Mouse (Mus musculus) heart, postnatal 10 days (tissue): ENCODE measurements at regions not wholly inside any gene's neighbourhood (a gene's known extent, or its start where the extent isn't known, plus 50 kb on each side); places are given as distances from the start of the nearest gene placed in this dataset.
"Not testable (repeated sequence)": the region's sequence is repeated elsewhere in the genome, so short reads cannot be mapped to it uniquely, and the experiment has no call there.

Experiments
- DNase-seq, 2 experiments: peaks; one replicate each; pipeline ENCODE4 v3.0.0; 2021
- intact Hi-C: fragments of 180-260 bp; cut with DNase I; formaldehyde crosslinking; loops from one replicate; pipeline ENCODE4 v1.15.1; 2025

DNA sequence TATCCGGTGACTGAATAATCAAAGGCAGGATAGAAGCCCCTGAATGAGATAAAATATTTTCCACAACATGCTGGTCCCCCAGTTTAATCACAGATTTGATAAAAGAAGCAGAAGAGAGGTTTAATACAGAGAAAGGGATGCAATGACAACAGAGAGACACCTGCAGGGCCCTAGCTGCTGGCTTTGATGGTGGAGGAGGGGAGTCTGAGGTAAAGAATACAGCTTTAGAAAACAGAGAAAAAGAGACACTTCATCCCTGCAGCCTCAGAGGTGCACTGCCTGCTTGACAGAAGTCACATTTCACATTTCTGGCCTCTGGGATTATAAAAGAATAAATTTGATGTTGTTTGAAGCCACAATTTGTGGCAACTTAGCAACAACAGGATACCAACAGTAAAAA lies 319.9 kb upstream of the Nectin3 start:
- intact Hi-C loops: no loop called here
- DNase-seq: no peak

DNA sequence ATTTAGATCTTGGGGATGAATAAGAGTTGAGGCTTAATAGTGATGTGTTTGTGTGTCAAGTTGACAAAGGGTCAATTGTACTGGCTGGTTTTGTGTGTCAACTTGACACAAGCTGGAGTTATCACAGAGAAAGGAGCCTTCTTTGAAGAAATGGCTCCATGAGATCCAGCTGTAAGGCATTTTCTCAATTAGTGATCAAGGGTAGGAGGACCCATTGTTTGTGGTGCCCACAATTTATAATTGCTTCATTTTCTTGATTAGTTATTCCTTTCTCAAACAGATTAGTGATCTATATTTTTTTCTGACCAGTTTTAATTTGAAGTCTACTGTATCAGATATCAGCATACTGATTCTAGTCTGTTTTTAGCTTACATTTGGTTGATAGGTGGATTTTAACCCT lies 313.5 kb upstream of the Nectin3 start:
- intact Hi-C loops: not testable (repeated sequence)

DNA sequence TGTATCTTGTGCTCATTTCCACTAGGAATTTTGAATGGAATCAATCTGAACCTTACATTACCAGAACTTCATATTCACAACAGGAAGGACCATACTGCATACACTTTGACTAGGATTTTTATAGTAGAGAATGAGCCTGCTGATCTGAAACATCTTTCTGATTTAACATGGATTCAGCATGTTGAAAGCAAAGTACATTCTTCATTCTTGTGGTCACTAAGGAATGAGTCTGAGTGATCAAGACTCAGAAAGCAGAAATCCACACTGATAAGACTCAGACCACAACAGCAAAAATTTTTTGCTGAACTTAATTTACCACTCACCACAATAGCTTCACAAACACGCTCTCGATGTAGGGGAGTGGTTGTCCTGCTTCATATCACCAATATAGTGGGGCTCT lies 309.2 kb upstream of the Nectin3 start:
- intact Hi-C loops: no loop called here
- no peak for DNase-seq

More for the DNA sequence above, 313.5 kb upstream of the Nectin3 start:
- not testable (repeated sequence) for DNase-seq

DNA sequence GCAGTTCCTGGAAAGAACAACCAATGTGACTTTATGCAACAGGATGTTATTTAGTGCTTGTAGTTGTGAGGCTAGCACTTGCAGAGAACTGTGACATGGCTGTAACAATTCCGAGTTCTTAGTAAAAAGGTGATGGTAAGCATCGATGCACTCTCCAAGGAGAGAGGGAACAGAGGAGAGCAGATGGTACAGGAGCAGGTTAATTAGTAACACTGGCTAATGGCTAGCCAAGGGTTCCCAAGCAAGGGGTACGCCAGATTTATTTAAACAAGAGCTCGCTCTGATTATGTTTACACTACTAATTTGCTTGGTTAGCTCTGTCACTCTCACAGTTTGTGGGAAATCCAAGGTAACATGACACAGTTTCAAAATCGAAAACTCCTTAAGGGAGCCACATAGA lies 278.0 kb upstream of the Nectin3 start:
- no peak for DNase-seq
- intact Hi-C loops: no loop called here

DNA sequence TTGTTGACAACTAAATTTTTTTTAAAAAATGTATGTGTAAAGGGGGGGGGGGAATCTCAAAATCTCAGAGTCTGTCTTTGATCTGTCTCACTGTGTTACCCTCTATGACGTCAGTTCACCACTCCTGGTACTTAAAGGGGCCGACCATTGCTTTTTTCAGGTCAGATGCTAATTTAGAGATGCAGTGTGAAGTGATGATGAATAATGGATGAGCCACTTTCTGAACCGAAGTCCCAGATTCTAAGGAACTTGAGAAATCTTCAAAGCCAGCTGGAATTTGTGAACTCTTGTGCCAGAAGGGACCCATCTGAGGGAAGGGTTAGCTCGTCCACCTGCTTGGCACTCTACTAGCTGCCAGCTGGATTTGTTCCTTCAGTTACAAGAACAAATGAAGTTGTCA lies 271.1 kb upstream of the Nectin3 start:
- no peak for DNase-seq
- intact Hi-C loops: no loop called here

DNA sequence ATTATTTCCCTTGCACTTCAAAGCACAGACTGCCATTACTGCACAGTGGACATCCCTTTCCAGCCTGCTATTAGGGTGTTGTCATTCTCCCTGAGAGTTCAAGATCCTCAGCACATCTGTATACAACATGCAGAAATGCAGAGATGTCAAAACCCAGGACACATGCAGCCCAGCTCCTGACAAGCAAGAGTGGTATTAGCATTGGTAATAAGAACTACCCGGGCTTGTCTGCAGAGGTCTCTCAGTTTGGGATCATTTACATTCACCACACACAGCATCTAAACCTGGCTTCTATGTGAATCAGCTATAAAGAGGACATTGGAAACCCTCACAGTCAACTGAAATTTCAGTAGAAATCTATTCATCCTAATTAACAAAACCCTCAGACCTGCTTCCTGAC lies 270.1 kb upstream of the Nectin3 start:
- intact Hi-C loops: no loop called here
- DNase-seq: no peak

DNA sequence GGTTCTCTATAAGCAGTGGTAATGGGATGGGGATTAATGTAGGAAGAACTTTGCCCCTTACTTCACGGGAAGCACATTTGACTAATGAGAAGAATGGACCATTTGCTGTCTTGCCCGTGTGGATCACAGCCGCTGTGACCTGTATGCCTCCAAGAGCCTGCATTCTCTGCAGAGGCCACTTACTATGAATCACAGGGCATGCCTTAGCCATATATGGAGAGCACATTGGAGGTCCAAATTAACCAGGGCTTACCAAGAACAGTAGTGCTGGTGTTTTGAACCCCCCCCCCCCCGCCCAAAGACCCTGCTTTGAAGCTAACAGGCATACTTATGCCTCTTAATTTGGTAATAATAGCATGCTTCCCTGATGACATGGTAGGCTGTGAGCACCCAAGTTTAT lies 236.8 kb upstream of the Nectin3 start:
- intact Hi-C loops: no loop called here
- DNase-seq: no peak

DNA sequence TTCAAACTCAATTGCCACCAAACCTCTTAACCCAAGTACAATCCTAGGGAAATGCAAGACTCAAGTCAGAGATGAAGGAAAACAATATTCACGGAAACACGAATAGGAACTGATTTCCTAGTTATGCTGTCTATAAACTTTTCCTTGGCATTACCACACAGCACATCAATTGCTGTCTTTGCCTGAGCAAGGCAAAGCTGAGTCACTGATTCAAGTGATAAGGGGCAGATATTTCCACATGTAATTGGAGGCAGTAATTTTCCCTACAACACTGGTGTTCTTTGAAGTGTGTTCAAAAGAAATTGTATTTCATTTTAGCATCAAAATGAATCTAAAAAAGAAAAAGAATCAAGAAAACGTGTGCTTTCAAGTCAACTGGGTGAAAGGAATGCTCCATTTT lies 230.1 kb upstream of the Nectin3 start:
- no peak for DNase-seq
- intact Hi-C loops: no loop called here

DNA sequence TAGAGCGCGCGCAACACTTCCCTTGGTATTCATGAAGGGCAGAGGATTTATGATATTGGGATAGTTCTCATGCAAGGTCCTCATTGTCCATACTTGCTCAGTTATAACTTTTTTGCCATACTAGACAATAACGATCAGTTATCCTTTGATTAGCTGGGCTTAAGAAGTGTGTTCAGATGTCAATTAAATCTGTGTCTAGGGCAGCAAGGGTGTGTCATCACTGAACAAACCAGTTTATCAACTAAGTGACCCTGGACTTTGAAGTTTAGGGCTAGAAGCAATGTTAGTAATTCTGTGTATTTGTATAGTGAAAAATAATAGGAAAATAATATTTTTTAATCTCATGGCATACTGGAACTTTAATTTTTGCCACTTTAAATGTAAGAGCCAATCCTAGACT lies 225.3 kb upstream of the Nectin3 start:
- intact Hi-C loops: no loop called here
- no peak for DNase-seq

DNA sequence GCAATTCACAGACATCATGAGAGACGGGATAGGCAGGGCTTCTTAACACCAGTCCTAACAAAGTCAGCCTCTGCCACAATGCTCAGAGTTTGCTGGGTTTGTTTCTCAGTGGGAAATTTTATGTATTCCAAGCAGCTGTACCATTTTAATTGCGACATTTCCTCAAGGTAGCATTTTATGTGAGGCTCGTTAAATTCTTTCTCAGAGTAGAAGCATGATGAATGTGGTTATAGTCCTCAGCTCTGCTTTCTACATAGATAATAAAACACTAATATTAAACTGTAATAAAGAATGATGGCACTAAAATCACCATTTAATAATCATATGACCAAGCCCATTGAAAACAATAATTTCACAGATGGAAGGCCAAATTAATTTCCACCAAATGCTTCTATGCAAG lies 181.5 kb upstream of the Nectin3 start:
- no peak for DNase-seq
- intact Hi-C loops: no loop called here

DNA sequence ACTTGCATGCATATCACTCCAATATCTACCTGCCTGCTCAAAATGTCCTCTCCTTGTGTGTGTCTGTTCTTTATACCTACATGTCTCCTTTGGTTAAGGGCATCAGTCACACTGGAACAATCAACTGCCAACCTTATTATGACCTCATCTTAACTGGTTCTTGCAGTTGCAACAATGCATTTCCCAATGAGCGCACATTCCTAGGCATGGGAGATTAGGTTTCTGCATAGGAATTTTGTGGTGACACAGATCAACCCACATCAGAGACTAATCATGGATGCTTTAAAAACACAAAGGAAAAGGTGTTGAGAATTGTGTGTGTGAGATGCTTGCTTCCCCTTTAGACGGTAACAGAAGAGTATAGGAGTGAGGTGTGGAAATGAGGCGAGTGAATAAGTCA lies 171.3 kb upstream of the Nectin3 start:
- intact Hi-C loops: no loop called here
- DNase-seq: no peak

DNA sequence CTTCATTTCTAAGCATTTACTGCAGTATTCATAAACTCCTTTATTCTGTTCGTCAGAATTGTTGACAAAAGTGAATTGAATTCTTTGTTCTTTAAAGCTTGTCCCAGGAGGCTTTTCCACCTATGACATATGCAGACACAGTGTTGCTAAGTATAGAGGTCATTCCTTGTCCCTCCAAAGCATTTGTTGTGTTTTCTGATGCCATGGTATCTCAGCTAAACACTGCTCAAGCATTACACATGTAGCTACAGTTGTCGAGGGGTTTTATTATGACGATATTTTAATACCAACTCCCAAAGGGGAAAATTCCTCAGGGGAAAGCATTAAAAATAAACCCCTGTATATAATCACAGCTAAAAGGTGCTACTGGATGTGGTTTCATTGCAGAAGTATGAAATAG lies 167.2 kb upstream of the Nectin3 start:
- DNase-seq: no peak
- intact Hi-C loops: no loop called here

DNA sequence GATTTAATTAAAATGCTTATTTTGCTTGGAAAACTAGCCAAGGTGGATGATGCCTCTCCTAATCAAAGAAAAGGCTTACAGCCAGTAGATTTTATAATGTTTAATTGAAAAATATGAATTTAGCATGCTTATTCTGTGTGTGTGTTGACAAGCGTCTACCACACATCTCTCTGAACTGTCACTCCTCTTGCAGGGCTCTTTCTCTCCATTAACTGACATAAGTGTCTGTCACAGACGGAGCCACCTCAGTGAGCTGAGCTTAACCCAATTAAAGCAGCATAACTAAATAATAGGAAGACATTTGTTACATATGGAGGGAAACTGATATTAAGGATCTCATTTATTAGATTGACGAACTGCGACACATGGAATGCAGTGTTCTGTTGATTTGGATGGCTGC lies 164.7 kb upstream of the Nectin3 start:
- intact Hi-C loops: no loop called here
- DNase-seq: no peak

DNA sequence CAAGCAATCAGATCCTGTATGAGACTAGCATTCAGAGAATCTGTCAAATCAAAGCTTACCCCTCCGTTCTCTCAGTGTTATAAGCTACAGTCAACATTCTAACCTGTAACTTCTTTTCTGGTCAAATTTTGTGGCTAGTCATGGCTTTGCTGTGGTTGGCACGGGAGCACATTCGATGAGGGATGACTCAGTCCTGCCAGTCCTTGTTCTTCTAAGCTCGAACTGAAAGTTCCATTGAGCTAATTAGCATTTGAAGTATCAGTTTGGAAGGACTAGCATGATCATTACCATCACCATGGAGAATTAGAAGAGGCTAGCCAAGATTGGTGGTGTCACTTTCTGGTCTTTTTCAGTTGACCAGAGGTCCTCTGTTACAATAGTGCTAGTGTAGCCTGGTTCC lies 156.7 kb upstream of the Nectin3 start:
- no peak for DNase-seq
- intact Hi-C loops: no loop called here

DNA sequence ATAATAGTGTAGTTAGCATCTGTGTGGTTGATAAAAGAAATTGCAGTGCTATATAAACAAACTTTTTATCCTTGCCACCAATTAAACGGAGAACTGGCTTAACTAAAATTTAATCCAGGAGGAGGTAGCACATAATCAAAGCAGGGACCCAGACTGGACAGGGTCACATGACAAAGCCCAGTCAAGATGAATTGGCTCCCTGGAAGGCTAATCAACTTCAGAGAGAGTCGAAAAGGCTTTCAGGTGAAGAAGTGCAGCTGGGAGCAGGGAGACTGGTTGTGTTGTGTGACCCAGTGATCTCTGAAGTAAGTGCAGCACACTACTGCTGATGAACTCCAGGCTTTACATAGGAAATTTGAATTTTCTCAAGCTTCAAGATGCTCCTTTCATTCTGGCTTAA lies 127.5 kb upstream of the Nectin3 start:
- intact Hi-C loops: no loop called here
- DNase-seq: no peak

DNA sequence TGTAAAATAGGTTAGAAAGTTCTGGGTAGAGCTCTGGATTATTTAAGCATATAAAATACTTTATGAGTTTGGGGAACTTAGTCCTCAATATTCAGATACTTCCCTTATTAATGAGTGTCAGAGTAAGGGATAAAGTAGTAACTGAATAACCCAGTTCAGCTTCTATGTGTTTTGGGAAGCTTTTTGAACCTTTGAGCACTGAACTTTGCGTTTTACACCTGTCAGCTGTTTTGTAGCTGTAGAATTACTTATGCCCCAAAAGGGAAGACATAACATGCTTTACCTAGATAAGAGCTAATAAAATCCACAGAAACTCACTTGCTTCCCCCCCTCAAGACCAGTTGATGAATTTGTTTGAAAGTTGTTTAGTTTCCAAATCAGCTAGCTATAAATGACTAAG lies 124.9 kb upstream of the Nectin3 start:
- no peak for DNase-seq
- intact Hi-C loops: no loop called here

DNA sequence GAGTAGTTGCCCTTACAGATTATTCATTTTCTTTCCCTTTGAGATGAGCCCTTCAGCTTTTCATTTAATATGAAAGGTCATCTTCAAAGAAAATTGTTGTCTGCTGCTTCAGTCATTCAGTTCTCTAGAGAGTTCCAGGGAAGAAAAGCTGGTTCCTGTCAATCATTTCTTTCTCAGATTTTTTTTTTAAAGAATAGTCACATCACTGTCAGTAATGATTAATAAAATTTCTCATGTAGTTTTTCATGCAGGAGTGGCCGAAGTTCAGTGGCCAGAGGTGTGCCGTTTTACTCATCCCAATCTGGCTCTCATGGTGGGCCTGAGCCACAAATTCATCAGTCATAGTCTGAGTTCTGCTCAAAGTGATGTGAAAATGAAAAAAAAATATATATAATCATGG lies 121.5 kb upstream of the Nectin3 start:
- intact Hi-C loops: no loop called here
- DNase-seq: no peak

DNA sequence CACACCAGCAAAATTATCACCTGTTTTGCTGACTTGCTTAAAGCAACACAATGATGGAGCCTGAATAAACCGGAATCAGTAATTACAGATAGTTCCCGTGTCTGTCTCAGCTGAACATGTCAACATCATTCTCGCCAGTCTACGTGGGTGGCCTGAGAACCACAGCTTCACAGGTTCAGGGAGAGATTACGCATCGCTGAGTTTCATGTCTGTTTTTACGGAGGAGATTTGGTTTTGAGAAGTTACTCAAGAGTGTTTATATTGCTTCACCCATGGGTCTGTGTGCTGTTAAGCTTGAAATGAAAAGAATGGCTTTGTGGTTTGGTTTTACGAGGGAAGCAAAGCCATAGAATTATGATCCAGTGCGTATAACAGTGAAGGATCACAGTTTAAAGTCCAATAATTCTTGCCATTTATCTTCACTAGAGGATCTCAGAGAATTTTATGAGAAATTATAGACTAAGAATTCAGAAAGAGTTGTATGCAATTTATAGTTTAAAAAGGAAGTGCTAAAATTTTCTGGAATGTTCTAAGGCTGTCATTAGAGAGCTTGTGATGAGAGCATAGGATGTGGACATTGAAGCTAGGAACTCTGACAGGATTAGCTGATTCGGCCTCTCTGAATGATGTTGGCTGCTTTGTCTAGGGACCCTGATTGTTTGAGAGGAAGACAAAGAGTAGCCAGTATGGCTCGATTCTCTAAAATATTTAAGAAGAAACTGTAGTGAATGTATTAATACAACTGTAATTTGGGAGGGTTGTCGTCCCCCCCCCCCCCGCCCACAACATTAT lies 119.4 kb upstream of the Nectin3 start:
- no peak for DNase-seq
- intact Hi-C loops: no loop called here

DNA sequence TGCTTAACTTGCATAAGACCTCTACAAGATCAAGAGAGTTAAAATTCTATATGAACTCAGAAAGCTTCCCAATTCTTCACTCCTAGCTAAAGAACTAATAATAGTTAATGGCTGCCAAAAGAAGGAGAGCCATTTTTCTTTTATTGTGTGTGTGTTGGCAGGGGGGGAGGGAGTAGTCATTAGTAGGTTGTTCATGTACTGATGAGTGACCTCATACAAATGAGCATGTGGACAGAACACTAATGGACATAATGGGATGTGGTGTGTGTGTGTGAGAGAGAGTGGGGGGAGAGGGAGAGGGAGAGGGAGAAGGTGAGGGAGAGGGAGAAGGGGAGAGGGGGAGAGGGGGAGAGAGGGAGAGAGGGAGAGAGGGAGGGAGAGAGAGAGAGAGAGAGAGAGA lies 118.3 kb upstream of the Nectin3 start:
- intact Hi-C loops: no loop called here
- no peak for DNase-seq

DNA sequence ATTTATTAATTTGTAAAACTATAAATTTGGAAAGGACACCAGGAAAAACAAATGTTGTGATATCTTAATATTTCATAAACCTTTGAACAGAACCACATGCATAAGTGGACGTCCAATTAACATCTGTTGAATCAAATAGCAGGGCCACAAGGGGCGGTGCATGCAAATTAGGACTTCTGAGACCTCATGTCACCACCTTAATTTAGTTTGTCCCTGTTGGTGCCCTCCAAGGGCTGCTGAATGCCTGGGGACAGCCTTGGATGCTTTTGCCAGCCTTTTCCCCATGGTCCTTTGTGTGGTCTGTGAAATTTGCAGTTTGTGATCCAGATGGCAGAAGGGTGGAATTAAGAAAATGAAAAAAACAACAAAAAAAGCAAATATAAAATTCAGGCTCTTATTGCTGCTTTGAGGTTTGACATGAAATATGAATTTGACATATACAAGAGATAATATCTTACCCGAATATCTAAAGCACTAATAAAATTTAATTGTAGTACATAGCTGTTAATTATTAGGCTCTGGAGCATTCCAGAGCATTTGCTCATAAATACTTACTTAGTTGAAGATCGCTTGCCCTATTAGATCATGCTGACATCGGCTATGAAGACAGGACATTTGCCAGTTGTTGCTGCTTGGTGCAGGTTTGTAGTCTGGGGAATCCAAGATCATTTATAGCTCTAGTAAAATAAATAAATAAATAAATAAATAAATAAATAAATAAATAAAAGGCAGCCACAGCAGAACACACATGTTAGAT lies 114.9 kb upstream of the Nectin3 start:
- DNase-seq: no peak
- intact Hi-C loops: no loop called here

DNA sequence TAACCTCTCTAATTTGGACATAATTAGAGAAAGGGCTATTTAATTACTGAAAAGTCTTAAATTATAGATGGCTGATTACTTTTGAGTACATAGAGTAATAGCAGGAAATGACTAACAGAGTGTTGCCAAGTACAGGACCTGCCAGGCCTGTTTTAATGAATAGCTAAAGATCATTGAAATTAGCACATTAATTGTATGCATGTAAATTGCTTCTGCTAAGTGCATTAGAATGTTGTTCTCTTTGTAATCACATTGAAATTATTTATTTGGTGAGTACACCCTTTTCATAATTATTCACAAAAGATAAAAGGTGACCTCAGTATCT lies 107.5 kb upstream of the Nectin3 start:
- intact Hi-C loops: no loop called here

DNA sequence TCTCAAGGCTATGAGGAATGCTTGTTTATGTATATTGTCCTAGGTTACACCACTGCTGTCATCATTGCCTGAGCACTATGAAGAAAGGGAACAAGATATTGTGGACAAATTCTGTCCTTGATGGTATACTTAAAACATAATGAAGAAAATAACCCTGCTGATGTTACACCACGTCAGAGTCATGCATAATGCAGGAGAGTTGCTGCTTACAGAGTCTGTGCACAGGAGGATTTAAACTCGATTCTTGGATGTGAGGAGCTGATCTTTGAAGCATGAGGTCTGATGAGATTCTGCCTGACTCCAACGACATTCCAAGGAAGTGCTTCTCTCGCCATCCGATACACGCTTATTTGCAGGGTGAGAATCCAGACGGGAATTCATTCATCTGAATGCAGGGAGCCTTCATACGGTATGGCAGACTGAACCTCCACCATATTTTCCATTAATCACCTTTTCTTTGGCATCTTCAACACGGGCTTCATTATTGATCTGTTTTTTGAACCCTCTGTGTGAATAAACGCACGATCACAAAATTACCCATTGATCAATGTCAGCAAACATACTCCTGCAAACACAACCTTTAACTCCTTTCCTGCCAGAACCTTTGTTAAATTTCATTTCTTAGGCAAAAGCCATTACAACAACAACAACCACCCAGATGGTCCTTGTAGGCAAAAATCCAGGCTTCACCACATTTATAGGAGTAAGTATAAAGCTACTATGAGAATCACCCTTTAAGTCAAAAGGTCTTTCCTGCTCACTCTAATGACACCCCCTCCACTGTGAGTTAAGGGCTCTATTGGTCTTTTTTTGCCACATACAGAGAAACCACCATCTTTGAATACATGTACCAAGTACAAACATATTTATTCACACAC lies 106.9 kb upstream of the Nectin3 start:
- intact Hi-C loops: no loop called here
- no peak for DNase-seq

More for the DNA sequence above, 107.5 kb upstream of the Nectin3 start:
- DNase-seq: no peak
